17 mouse cellular contexts compared by ENCODE assay signal in genomic region chr10:123110548-123110947, GRCm38 (mm10). TPM values are rescaled to one million over a fixed set of nuclear protein-coding genes. Genes with fewer than 3 reads are reported as not detected.
DNase-seq lines count a peak whose midpoint lies in the region; ATAC-seq lines count a peak whose summit lies in the region.
"Had no signal": no experiment of that assay in that cellular context is flagged by ENCODE, and none has a peak within 500 bp of the region (broad histone marks: within the 10 kb centered on the region; RNA-seq: fewer than 3 reads in every experiment).

No protein-coding gene starts in this region.

- WGBS in forebrain, embryonic 14.5 days, result 56% methylated on average over 11 of the region's 11 CpGs
- WGBS in forebrain, embryonic 10.5 days, result 87% methylated on average over 11 of the region's 11 CpGs
- WGBS in lung, embryonic 15.5 days, result 54% methylated on average over 11 of the region's 11 CpGs
- WGBS in intestine, embryonic 15.5 days, result 82% methylated on average over 11 of the region's 11 CpGs

- no peak overlapping the region for H3K9ac ChIP-seq in forebrain, embryonic 14.5 days (ENCODE audit: low read length)
- no peak overlapping the region for H3K9ac ChIP-seq in lung, embryonic 15.5 days
- no peak overlapping the region for H3K9ac ChIP-seq in intestine, embryonic 15.5 days
- H3K9ac ChIP-seq: liver, embryonic 12.5 days; stomach, embryonic 15.5 days had no signal

- no peaks in the 10 kb centered on the region for H3K4me1 ChIP-seq in forebrain, embryonic 14.5 days (ENCODE audit: control insufficient read depth, insufficient read depth, low read length)
- no peaks in the 10 kb centered on the region for H3K4me1 ChIP-seq in forebrain, embryonic 10.5 days
- peaks cover 19% of the 10 kb centered on the region for H3K4me1 ChIP-seq in lung, embryonic 15.5 days
- H3K4me1 ChIP-seq in intestine, embryonic 15.5 days (replicated peaks), result no peaks in the 10 kb centered on the region
- H3K4me1 ChIP-seq: liver, embryonic 12.5 days; stomach, embryonic 15.5 days had no signal

- H3K27ac ChIP-seq in forebrain, embryonic 14.5 days (ENCODE audit: low read depth, low read length), result no peak overlapping the region
- H3K27ac ChIP-seq in forebrain, embryonic 10.5 days, result no peak overlapping the region
- H3K27ac ChIP-seq in lung, embryonic 15.5 days, result no peak overlapping the region
- no peak overlapping the region for H3K27ac ChIP-seq in intestine, embryonic 15.5 days
- H3K27ac ChIP-seq: hindbrain, postnatal 0 days; kidney, postnatal 0 days; liver, embryonic 12.5 days; stomach, embryonic 15.5 days had no signal

- no peaks in the 10 kb centered on the region for H3K27me3 ChIP-seq in forebrain, embryonic 14.5 days (replicated peaks; ENCODE audit: control insufficient read depth, insufficient read depth, low read length)
- no peaks in the 10 kb centered on the region for H3K27me3 ChIP-seq in forebrain, embryonic 10.5 days (ENCODE audit: poor library complexity, severe bottlenecking)
- H3K27me3 ChIP-seq in lung, embryonic 15.5 days, result no peaks in the 10 kb centered on the region
- H3K27me3 ChIP-seq in intestine, embryonic 15.5 days (replicated peaks), result no peaks in the 10 kb centered on the region
- H3K27me3 ChIP-seq: liver, embryonic 12.5 days; stomach, embryonic 15.5 days had no signal

- no peaks in the 10 kb centered on the region for H3K9me3 ChIP-seq in forebrain, embryonic 14.5 days (replicated peaks; ENCODE audit: control insufficient read depth, low read length)
- H3K9me3 ChIP-seq in forebrain, embryonic 10.5 days, result no peaks in the 10 kb centered on the region
- no peaks in the 10 kb centered on the region for H3K9me3 ChIP-seq in lung, embryonic 15.5 days
- H3K9me3 ChIP-seq in intestine, embryonic 15.5 days, result no peaks in the 10 kb centered on the region
- H3K9me3 ChIP-seq: liver, embryonic 12.5 days; stomach, embryonic 15.5 days had no signal

- DNase-seq in forebrain, embryonic 14.5 days (ENCODE audit: low spot score), result peak; percentile 20
- no peak for DNase-seq in forebrain, embryonic 10.5 days (ENCODE audit: extremely low spot score, low spot score)
- DNase-seq in lung, postnatal 14 days, result no peak
- DNase-seq in brain, adult 2 months (ENCODE audit: low read depth, low spot score), result peak; percentile 71
- no peak for DNase-seq in testis, postnatal 14 days (ENCODE audit: low spot score)
- no peak for DNase-seq in natural killer cell, adult 2 months (ENCODE audit: low spot score in 2 of 2)
- DNase-seq: adrenal gland, postnatal 10 days; cerebellum, postnatal 10 days; heart, adult 18-20 months; heart, postnatal 10 days; thymus, postnatal 25 days had no signal

- no peak for ATAC-seq in forebrain, embryonic 14.5 days
- ATAC-seq in lung, embryonic 15.5 days (ENCODE audit: borderline replicate concordance, extremely low read depth, low FRiP score, low TSS enrichment), result peak; percentile 77
- peak; percentile 61 for ATAC-seq in intestine, embryonic 15.5 days
- ATAC-seq: hindbrain, postnatal 0 days; liver, embryonic 12.5 days had no signal

- H3K4me2 ChIP-seq in forebrain, embryonic 14.5 days (ENCODE audit: low read length), result no peak overlapping the region
- no peak overlapping the region for H3K4me2 ChIP-seq in lung, embryonic 15.5 days
- H3K4me2 ChIP-seq in intestine, embryonic 15.5 days (replicated peaks), result no peak overlapping the region
- H3K4me2 ChIP-seq: liver, embryonic 12.5 days; stomach, embryonic 15.5 days had no signal

- H3K4me3 ChIP-seq in forebrain, embryonic 14.5 days (ENCODE audit: low read depth, low read length), result no peak overlapping the region
- no peak overlapping the region for H3K4me3 ChIP-seq in forebrain, embryonic 10.5 days
- H3K4me3 ChIP-seq in lung, embryonic 15.5 days, result no peak overlapping the region
- no peak overlapping the region for H3K4me3 ChIP-seq in intestine, embryonic 15.5 days (replicated peaks)
- H3K4me3 ChIP-seq: liver, embryonic 12.5 days; stomach, embryonic 15.5 days had no signal

- H3K36me3 ChIP-seq in forebrain, embryonic 14.5 days (ENCODE audit: control insufficient read depth, insufficient read depth, low read length), result peaks cover 39% of the 10 kb centered on the region
- peaks cover 51% of the 10 kb centered on the region for H3K36me3 ChIP-seq in forebrain, embryonic 10.5 days (replicated peaks)
- H3K36me3 ChIP-seq in lung, embryonic 15.5 days, result peaks cover 19% of the 10 kb centered on the region
- H3K36me3 ChIP-seq in intestine, embryonic 15.5 days, result peaks cover 7% of the 10 kb centered on the region; the same call in 1 of the 2 replicates

RNA-seq across cellular contexts. Expression of gene Mon2, which starts 34.2 kb away (rescaled TPM):
- polyA plus RNA-seq in forebrain, embryonic 14.5 days (2014; fragmentation: Nextera tagmentation; extraction: Ambion mirVana), result 23.5 and 26.2 TPM in 2 replicates
- polyA plus RNA-seq in forebrain, embryonic 10.5 days (2016; fragmentation: Nextera tagmentation; extraction: Ambion mirVana), result 20.0 and 21.1 TPM in 2 replicates
- polyA plus RNA-seq in lung, embryonic 15.5 days (2015; fragmentation: Nextera tagmentation; extraction: Ambion mirVana), result 26.8 and 28.7 TPM in 2 replicates
- polyA plus RNA-seq in intestine, embryonic 15.5 days (2015; fragmentation: Nextera tagmentation; extraction: Ambion mirVana), result 18.7 and 22.9 TPM in 2 replicates

Comparison
In these comparisons a context has a peak if more than half of its experiments do, and no peak if none do; other contexts are left out.
1. DNase-seq: peak in forebrain, embryonic 14.5 days (single experiment) and brain, adult 2 months (single experiment); none in forebrain, embryonic 10.5 days (single experiment), lung, postnatal 14 days (single experiment), testis, postnatal 14 days (single experiment) and natural killer cell, adult 2 months (0 of 2).